Mouse (Mus musculus): ENCODE results near the gene Idh2. TPM values are rescaled to one million over a fixed set of nuclear protein-coding genes. Genes with fewer than 3 reads are reported as not detected.

The Idh2 gene
- total RNA-seq (2012; rRNA removed) = 108 and 146 TPM in 2 replicates

DNA sequence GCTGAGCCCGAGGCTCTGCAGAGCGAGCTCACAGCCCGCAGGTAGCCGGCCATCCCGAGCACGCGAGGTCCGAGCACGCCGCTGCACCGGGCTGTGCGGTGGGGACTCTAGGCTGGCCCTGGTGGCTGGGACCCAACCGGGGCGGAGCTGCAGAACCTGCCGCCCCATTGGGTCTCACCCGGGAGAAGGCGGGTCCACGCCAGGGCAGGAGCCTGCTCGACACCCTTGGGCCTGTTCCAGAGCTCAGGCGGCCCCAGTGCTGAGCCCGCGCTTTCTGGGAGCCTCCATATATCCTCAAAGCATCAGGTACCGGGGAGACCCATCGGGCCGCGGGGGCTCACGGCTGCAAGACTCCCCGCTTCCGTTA lies at the start of gene Idh2:
TSS of gene Idh2 (minus strand) at position 169 of the 367 bp plus-strand sequence.
- H3K9ac ChIP-seq (ENCODE audit: insufficient read depth, low read depth, low read length, poor library complexity, severe bottlenecking) = peak within 1 kb of the TSS; percentile 78
- in situ Hi-C loops (cut with MboI; ENCODE audit: low sequenced_read_pairs in 2 of 2, unreplicated experiment in 2 of 2) = no loop called here
- DNase-seq (ENCODE audit: low read depth, low spot score) = no peak
- peak within 1 kb of the TSS; percentile 86 to 99 for H3K4me3 ChIP-seq (ENCODE audit: insufficient read depth in 1 of 2, low read depth in 1 of 2, low read length in 2 of 2, poor library complexity in 1 of 2, severe bottlenecking in 1 of 2)
- no peaks in the 10 kb centered on the region for H3K36me3 ChIP-seq (ENCODE audit: control insufficient read depth, insufficient read depth, low read length, poor library complexity, severe bottlenecking)
- peaks cover 13 to 17% of the 10 kb centered on the region in 2 experiments for H3K4me1 ChIP-seq (ENCODE audit: control insufficient read depth in 2 of 2, insufficient read depth in 2 of 2, low read length in 2 of 2, poor library complexity in 1 of 2)
- no peaks in the 10 kb centered on the region for H3K9me3 ChIP-seq (ENCODE audit: control insufficient read depth, insufficient read depth, low read depth, low read length)
- TF ChIP-seq ZC3H11A (IDR thresholded peaks at IDR 0.05; ENCODE audit: borderline replicate concordance, low read depth, low read length) (no peak), MAFK (IDR thresholded peaks at IDR 0.05; ENCODE audit: insufficient read depth, low read depth, low read length) (no peak), HCFC1 (IDR thresholded peaks at IDR 0.05; ENCODE audit: borderline replicate concordance, insufficient read depth, low read length) (no peak), ZNF384 (IDR thresholded peaks at IDR 0.05; ENCODE audit: low read depth, low read length) (no peak), CHD2 (IDR thresholded peaks at IDR 0.05; ENCODE audit: low read depth, low read length) (no peak)
- no peak within 1 kb of the TSS for H3K27ac ChIP-seq (ENCODE audit: insufficient read depth, low read depth, low read length, poor library complexity, severe bottlenecking)

DNA sequence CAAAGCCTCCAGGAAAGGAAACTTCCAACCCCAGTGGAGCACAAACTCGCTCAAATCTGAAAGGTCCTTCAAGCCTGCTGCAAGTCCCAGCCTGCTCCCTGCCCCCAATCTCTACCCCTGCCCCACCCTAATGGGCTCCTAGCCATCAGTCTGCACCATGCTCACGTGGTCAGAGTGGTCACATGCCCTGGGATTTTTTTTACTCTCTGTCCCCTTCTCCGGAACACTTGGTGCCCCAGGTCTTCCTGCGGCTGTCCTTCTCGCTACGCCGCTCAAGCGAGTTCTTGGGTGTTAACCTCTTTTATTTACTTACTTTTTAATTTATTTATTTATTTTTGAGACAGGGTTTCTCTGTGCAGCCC lies 45.7 kb upstream of the Idh2 start:
- DNase-seq (ENCODE audit: low read depth, low spot score) = no peak
- Histone ChIP-seq H3K36me3 (ENCODE audit: control insufficient read depth, insufficient read depth, low read length, poor library complexity, severe bottlenecking) (no peaks in the 10 kb centered on the region), H3K27ac (ENCODE audit: insufficient read depth, low read depth, low read length, poor library complexity, severe bottlenecking) (no peak overlapping the region; the same call in 1 of the 2 replicates), H3K4me3 (ENCODE audit: insufficient read depth in 1 of 2, low read depth in 1 of 2, low read length in 2 of 2, poor library complexity in 1 of 2, severe bottlenecking in 1 of 2) (no peak overlapping the region), H3K4me1 (ENCODE audit: control insufficient read depth in 2 of 2, insufficient read depth in 2 of 2, low read length in 2 of 2, poor library complexity in 1 of 2) (peaks cover 0 to 9% of the 10 kb centered on the region in 2 experiments; a peak in 2 of 4 replicates), H3K9me3 (ENCODE audit: control insufficient read depth, insufficient read depth, low read depth, low read length) (no peaks in the 10 kb centered on the region), H3K9ac (ENCODE audit: insufficient read depth, low read depth, low read length, poor library complexity, severe bottlenecking) (no peak overlapping the region)
- in situ Hi-C loops (cut with MboI; ENCODE audit: low sequenced_read_pairs in 2 of 2, unreplicated experiment in 2 of 2) = no loop called here
- TF ChIP-seq HCFC1 (IDR thresholded peaks at IDR 0.05; ENCODE audit: borderline replicate concordance, insufficient read depth, low read length) = no peak
- TF ChIP-seq ZNF384 (IDR thresholded peaks at IDR 0.05; ENCODE audit: low read depth, low read length) = peak; percentile 64; the same call in 1 of the 2 replicates

DNA sequence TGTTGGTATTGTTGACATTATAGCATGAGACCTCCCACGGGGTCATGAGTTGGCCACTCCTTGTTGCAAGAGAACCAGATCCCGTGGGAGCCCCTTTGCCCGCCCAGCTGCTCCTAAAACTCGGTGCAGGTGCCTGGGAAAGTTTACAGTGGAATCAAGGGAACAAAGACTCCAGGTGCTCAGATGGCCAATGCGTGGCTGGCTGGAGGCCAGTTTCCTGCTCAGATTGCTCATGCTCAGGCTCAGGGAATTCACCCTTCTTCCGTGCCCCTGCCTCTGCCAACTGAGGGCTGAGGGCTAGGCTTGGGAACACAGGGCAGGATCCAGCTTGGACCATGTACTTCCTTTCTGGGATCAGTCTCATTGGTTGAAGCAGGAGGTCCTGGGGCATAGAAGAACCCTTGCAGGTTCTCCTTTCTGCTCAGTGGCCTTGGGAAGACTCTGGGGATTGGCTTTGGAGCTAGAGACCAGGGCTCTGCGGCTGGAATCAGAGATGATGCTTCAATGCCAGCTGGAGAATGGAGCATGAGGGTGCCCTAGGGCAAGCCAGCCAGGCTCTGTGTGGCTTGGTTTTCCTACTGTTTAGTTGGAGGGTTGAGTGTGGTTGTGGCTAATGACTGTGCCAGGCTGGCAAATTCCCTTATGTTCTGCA lies 45.2 kb upstream of the Idh2 start:
- no peak overlapping the region for H3K4me3 ChIP-seq (ENCODE audit: insufficient read depth in 1 of 2, low read depth in 1 of 2, low read length in 2 of 2, poor library complexity in 1 of 2, severe bottlenecking in 1 of 2)
- in situ Hi-C loops (cut with MboI; ENCODE audit: low sequenced_read_pairs in 2 of 2, unreplicated experiment in 2 of 2) = no loop called here
- H3K36me3 ChIP-seq (ENCODE audit: control insufficient read depth, insufficient read depth, low read length, poor library complexity, severe bottlenecking) = no peaks in the 10 kb centered on the region
- no peak overlapping the region for H3K27ac ChIP-seq (ENCODE audit: insufficient read depth, low read depth, low read length, poor library complexity, severe bottlenecking)
- no peak for TF ChIP-seq MAFK (IDR thresholded peaks at IDR 0.05; ENCODE audit: insufficient read depth, low read depth, low read length)
- no peak for TF ChIP-seq HCFC1 (IDR thresholded peaks at IDR 0.05; ENCODE audit: borderline replicate concordance, insufficient read depth, low read length)
- TF ChIP-seq CHD2 (IDR thresholded peaks at IDR 0.05; ENCODE audit: low read depth, low read length) = no peak
- TF ChIP-seq ZNF384 (IDR thresholded peaks at IDR 0.05; ENCODE audit: low read depth, low read length) = no peak
- no peak for TF ChIP-seq ZC3H11A (IDR thresholded peaks at IDR 0.05; ENCODE audit: borderline replicate concordance, low read depth, low read length)
- no peaks in the 10 kb centered on the region for H3K9me3 ChIP-seq (ENCODE audit: control insufficient read depth, insufficient read depth, low read depth, low read length)
- H3K4me1 ChIP-seq (ENCODE audit: control insufficient read depth in 2 of 2, insufficient read depth in 2 of 2, low read length in 2 of 2, poor library complexity in 1 of 2) = peaks cover 0 to 9% of the 10 kb centered on the region in 2 experiments; a peak in 2 of 4 replicates
- H3K9ac ChIP-seq (ENCODE audit: insufficient read depth, low read depth, low read length, poor library complexity, severe bottlenecking) = no peak overlapping the region; the same call in 1 of the 2 replicates
- no peak for DNase-seq (ENCODE audit: low read depth, low spot score)

DNA sequence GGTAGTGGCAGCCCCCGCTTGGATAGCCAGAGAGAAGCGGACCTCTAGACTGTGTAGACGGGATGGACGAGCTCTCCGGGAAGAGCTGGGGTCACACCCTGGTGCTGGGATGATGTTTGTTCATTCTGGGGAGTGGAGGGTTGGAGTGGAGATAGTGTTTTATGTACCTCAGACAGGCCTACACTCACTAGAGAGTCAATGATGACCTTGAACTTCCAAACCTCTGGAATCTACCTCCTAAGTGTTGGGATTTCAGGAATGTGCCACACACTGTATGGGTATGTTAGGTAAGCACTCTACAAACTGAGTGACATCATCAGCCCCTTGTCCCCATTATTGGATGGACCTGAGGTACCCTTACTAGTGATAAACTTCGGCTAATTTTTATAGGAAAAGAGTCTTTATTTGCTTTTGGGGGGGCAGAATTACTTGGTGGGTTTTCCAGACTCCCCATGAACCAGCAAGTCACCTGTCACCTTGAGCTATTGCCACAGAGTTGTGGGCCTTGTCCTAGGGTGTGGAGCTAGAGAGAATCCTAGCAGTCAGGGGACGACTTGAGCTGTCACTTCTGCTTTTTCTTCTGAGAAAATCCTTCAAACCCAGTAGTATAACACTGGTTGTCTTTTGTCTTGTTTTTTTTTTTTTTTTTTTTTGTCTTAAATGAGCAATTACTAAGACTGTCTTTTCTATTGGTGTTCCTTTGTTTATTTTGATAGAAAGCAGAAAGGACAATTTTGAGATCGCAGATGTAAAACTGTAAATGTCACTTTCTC lies 43.5 kb upstream of the Idh2 start:
- no peak for TF ChIP-seq CHD2 (IDR thresholded peaks at IDR 0.05; ENCODE audit: low read depth, low read length)
- TF ChIP-seq HCFC1 (IDR thresholded peaks at IDR 0.05; ENCODE audit: borderline replicate concordance, insufficient read depth, low read length) = no peak
- no peak for TF ChIP-seq ZNF384 (IDR thresholded peaks at IDR 0.05; ENCODE audit: low read depth, low read length)
- TF ChIP-seq ZC3H11A (IDR thresholded peaks at IDR 0.05; ENCODE audit: borderline replicate concordance, low read depth, low read length) = no peak
- no peak for TF ChIP-seq MAFK (IDR thresholded peaks at IDR 0.05; ENCODE audit: insufficient read depth, low read depth, low read length)
- Histone ChIP-seq H3K9ac (ENCODE audit: insufficient read depth, low read depth, low read length, poor library complexity, severe bottlenecking) (no peak overlapping the region), H3K9me3 (ENCODE audit: control insufficient read depth, insufficient read depth, low read depth, low read length) (no peaks in the 10 kb centered on the region), H3K4me3 (ENCODE audit: insufficient read depth in 1 of 2, low read depth in 1 of 2, low read length in 2 of 2, poor library complexity in 1 of 2, severe bottlenecking in 1 of 2) (no peak overlapping the region), H3K4me1 (ENCODE audit: control insufficient read depth in 2 of 2, insufficient read depth in 2 of 2, low read length in 2 of 2, poor library complexity in 1 of 2) (peaks cover 0 to 9% of the 10 kb centered on the region in 2 experiments; a peak in 2 of 4 replicates), H3K27ac (ENCODE audit: insufficient read depth, low read depth, low read length, poor library complexity, severe bottlenecking) (no peak overlapping the region), H3K36me3 (ENCODE audit: control insufficient read depth, insufficient read depth, low read length, poor library complexity, severe bottlenecking) (no peaks in the 10 kb centered on the region)
- no peak for DNase-seq (ENCODE audit: low read depth, low spot score)
- in situ Hi-C loops (cut with MboI; ENCODE audit: low sequenced_read_pairs in 2 of 2, unreplicated experiment in 2 of 2) = no loop called here
